Mouse (Mus musculus): ENCODE results near the gene Polr3c. TPM values are rescaled to one million over a fixed set of nuclear protein-coding genes. Genes with fewer than 3 reads are reported as not detected.

The Polr3c gene
- 42.9 and 47.1 TPM in 2 replicates for polyA plus RNA-seq (2012; rRNA removed)

DNA sequence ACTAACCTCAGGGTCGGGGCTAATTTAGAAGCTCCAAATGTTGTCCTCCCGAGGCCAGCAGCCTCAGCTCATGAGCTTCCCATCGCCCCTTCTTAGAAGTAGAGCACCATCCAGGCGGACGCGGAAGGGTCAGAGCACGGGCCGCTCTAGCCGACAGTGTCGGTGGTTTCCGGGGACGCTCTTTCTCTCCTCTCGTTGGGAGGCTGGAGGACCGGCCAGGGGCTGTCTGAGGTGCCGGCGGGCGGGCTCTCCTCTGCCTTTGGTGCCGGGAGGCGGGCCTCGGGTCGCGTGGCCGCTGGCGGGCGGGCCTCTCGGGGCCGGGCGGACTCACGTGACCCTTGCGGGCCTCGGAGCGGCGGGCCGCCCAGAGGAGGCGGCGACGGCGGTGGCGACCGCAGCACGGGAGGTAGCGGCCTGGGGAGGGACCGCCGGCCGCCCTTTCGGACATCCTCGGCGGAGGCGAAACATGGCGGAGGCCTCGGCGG lies at the start of gene Polr3c, which contains the start of gene Rnf115:
Polr3c (minus strand) TSS at position 286 of the 485 bp plus-strand sequence.
Rnf115 (plus strand) TSS at position 322 of the 485 bp plus-strand sequence.
- WGBS, result under 1% methylated on average over 52 of the region's 52 CpGs
- DNase-seq, result peak; percentile 97 to 98
- Histone ChIP-seq H3K27me3 (ENCODE audit: control insufficient read depth, insufficient read depth, low read length) (no peaks in the 10 kb centered on the region), H3K27ac (ENCODE audit: insufficient read depth, low read length) (peak within 1 kb of the TSS; percentile 83), H3K4me1 (ENCODE audit: control insufficient read depth, insufficient read depth, low read length) (peaks cover 13% of the 10 kb centered on the region; the same call in 1 of the 2 replicates), H3K4me3 (replicated peaks; ENCODE audit: insufficient read depth, low read depth, low read length) (peak within 1 kb of the TSS; percentile 81)
- peak; percentile 62 for TF ChIP-seq POLR2A (IDR thresholded peaks at IDR 0.05; ENCODE audit: borderline replicate concordance, insufficient read depth, low read length)
- TF ChIP-seq CTCF (IDR thresholded peaks at IDR 0.05; ENCODE audit: borderline replicate concordance, insufficient read depth, low read depth, low read length), result no peak

GRCm38 (mm10) chr3:96777120-96777519 lies 49.7 kb upstream of the Polr3c start:
- TF ChIP-seq CTCF (IDR thresholded peaks at IDR 0.05; ENCODE audit: borderline replicate concordance, insufficient read depth, low read depth, low read length), result no peak
- no peak for TF ChIP-seq POLR2A (IDR thresholded peaks at IDR 0.05; ENCODE audit: borderline replicate concordance, insufficient read depth, low read length)
- H3K27me3 ChIP-seq (ENCODE audit: control insufficient read depth, insufficient read depth, low read length), result no peaks in the 10 kb centered on the region

DNA sequence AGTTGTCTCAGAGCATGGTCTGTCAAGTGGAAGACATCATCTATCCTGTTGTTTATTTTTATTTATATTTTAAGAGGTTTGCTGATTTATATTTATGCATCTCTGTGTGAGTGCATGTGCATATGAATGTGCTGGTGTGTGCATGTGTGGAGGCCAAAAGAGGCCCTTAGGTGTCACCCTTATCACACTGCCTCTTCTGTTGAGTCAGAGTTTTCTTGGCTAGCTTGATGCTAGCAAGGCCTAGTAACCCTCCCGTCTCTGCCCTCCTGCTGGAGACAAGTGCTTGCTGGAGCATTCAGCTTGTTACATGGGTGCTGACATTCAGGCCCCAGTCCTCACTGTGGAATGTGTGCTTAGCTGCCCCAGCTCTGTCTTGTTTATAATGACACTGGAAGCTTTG lies 45.5 kb upstream of the Polr3c start:
- Histone ChIP-seq H3K27ac (ENCODE audit: insufficient read depth, low read length) (no peak overlapping the region), H3K4me1 (ENCODE audit: control insufficient read depth, insufficient read depth, low read length) (no peaks in the 10 kb centered on the region; the same call in 1 of the 2 replicates), H3K4me3 (replicated peaks; ENCODE audit: insufficient read depth, low read depth, low read length) (no peak overlapping the region), H3K27me3 (ENCODE audit: control insufficient read depth, insufficient read depth, low read length) (no peaks in the 10 kb centered on the region)
- no peak for DNase-seq
- WGBS, result 12% methylated on average over 1 of the region's 1 CpGs
- TF ChIP-seq CTCF (IDR thresholded peaks at IDR 0.05; ENCODE audit: borderline replicate concordance, insufficient read depth, low read depth, low read length) (no peak), POLR2A (IDR thresholded peaks at IDR 0.05; ENCODE audit: borderline replicate concordance, insufficient read depth, low read length) (no peak)

More at GRCm38 (mm10) chr3:96777120-96777519, 49.7 kb upstream of the Polr3c start:
- Histone ChIP-seq H3K4me3 (replicated peaks; ENCODE audit: insufficient read depth, low read depth, low read length) (no peak overlapping the region), H3K27ac (ENCODE audit: insufficient read depth, low read length) (no peak overlapping the region), H3K4me1 (ENCODE audit: control insufficient read depth, insufficient read depth, low read length) (no peaks in the 10 kb centered on the region; the same call in 1 of the 2 replicates)
- no peak for DNase-seq
- WGBS, result 91% methylated on average over 3 of the region's 3 CpGs

- WGBS, result 91% methylated on average over 5 of the region's 5 CpGs
- no peak overlapping the region for H3K27ac ChIP-seq (ENCODE audit: insufficient read depth, low read length)
- no peaks in the 10 kb centered on the region; the same call in 1 of the 2 replicates for H3K4me1 ChIP-seq (ENCODE audit: control insufficient read depth, insufficient read depth, low read length)
- TF ChIP-seq POLR2A (IDR thresholded peaks at IDR 0.05; ENCODE audit: borderline replicate concordance, insufficient read depth, low read length) (no peak), CTCF (IDR thresholded peaks at IDR 0.05; ENCODE audit: borderline replicate concordance, insufficient read depth, low read depth, low read length) (no peak)
- no peaks in the 10 kb centered on the region for H3K27me3 ChIP-seq (ENCODE audit: control insufficient read depth, insufficient read depth, low read length)
- no peak for DNase-seq
- H3K4me3 ChIP-seq (replicated peaks; ENCODE audit: insufficient read depth, low read depth, low read length), result no peak overlapping the region
Observed at GRCm38 (mm10) chr3:96769971-96770370, 42.5 kb upstream of the Polr3c start.

DNA sequence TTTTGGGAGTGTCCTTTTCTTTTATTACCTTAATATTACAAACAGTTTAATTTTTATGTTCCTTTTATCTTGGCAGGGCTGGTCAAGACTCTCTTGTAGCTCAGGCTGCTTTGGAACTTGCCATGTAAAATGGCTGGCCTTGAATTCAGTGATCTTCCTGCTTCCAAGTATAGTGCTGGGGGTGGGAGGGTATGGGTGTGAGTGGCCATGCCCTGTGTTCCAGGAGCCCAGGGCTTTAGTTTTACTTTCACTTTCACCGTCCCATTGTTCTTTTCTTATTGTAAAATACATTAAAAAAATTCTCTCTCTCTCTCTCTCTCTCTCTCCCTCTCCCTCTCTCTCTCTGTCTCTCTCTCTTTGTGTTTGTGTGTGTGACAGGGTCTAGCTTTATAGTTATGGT lies 37.1 kb upstream of the Polr3c start:
- Histone ChIP-seq H3K27me3 (ENCODE audit: control insufficient read depth, insufficient read depth, low read length) (no peaks in the 10 kb centered on the region), H3K4me1 (ENCODE audit: control insufficient read depth, insufficient read depth, low read length) (no peaks in the 10 kb centered on the region), H3K27ac (ENCODE audit: insufficient read depth, low read length) (no peak overlapping the region), H3K4me3 (replicated peaks; ENCODE audit: insufficient read depth, low read depth, low read length) (no peak overlapping the region)
- DNase-seq, result no peak
- TF ChIP-seq POLR2A (IDR thresholded peaks at IDR 0.05; ENCODE audit: borderline replicate concordance, insufficient read depth, low read length) (no peak), CTCF (IDR thresholded peaks at IDR 0.05; ENCODE audit: borderline replicate concordance, insufficient read depth, low read depth, low read length) (no peak)
- WGBS, result 86% methylated on average over 1 of the region's 1 CpGs

GRCm38 (mm10) chr3:96759695-96760094 lies 32.3 kb upstream of the Polr3c start:
- H3K27ac ChIP-seq (ENCODE audit: insufficient read depth, low read length), result no peak overlapping the region
- no peaks in the 10 kb centered on the region; the same call in 1 of the 2 replicates for H3K4me1 ChIP-seq (ENCODE audit: control insufficient read depth, insufficient read depth, low read length)
- DNase-seq, result no peak
- 80% methylated on average over 4 of the region's 4 CpGs for WGBS
- TF ChIP-seq POLR2A (IDR thresholded peaks at IDR 0.05; ENCODE audit: borderline replicate concordance, insufficient read depth, low read length) (no peak), CTCF (IDR thresholded peaks at IDR 0.05; ENCODE audit: borderline replicate concordance, insufficient read depth, low read depth, low read length) (no peak)
- no peaks in the 10 kb centered on the region for H3K27me3 ChIP-seq (ENCODE audit: control insufficient read depth, insufficient read depth, low read length)
- no peak overlapping the region for H3K4me3 ChIP-seq (replicated peaks; ENCODE audit: insufficient read depth, low read depth, low read length)

GRCm38 (mm10) chr3:96757691-96758090 lies 30.3 kb upstream of the Polr3c start:
- WGBS, result 27% methylated on average over 7 of the region's 7 CpGs
- TF ChIP-seq CTCF (IDR thresholded peaks at IDR 0.05; ENCODE audit: borderline replicate concordance, insufficient read depth, low read depth, low read length) (no peak), POLR2A (IDR thresholded peaks at IDR 0.05; ENCODE audit: borderline replicate concordance, insufficient read depth, low read length) (no peak)
- no peaks in the 10 kb centered on the region for H3K27me3 ChIP-seq (ENCODE audit: control insufficient read depth, insufficient read depth, low read length)
- DNase-seq, result peak; percentile 51 to 72
- no peaks in the 10 kb centered on the region; the same call in 1 of the 2 replicates for H3K4me1 ChIP-seq (ENCODE audit: control insufficient read depth, insufficient read depth, low read length)
- no peak overlapping the region; the same call in 1 of the 2 replicates for H3K27ac ChIP-seq (ENCODE audit: insufficient read depth, low read length)
- H3K4me3 ChIP-seq (replicated peaks; ENCODE audit: insufficient read depth, low read depth, low read length), result no peak overlapping the region

GRCm38 (mm10) chr3:96755935-96756334 lies 28.5 kb upstream of the Polr3c start:
- DNase-seq, result no peak
- H3K4me1 ChIP-seq (ENCODE audit: control insufficient read depth, insufficient read depth, low read length), result no peaks in the 10 kb centered on the region; the same call in 1 of the 2 replicates
- WGBS, result 98% methylated on average over 1 of the region's 1 CpGs
- no peak overlapping the region for H3K27ac ChIP-seq (ENCODE audit: insufficient read depth, low read length)
- no peak for TF ChIP-seq CTCF (IDR thresholded peaks at IDR 0.05; ENCODE audit: borderline replicate concordance, insufficient read depth, low read depth, low read length)
- no peaks in the 10 kb centered on the region for H3K27me3 ChIP-seq (ENCODE audit: control insufficient read depth, insufficient read depth, low read length)
- H3K4me3 ChIP-seq (replicated peaks; ENCODE audit: insufficient read depth, low read depth, low read length), result no peak overlapping the region
